In genomic region chr5:118155565-118155947, GRCm38 (mm10) we compare ENCODE assay signal across 8 mouse cellular contexts. TPM values are rescaled to one million over a fixed set of nuclear protein-coding genes. Genes with fewer than 3 reads are reported as not detected.
A peak's percentile ranks its signal among the peaks of the same experiment; 100 is the strongest.
DNase-seq lines count a peak whose midpoint lies in the region; ATAC-seq and TF ChIP-seq lines count a peak whose summit lies in the region.

No protein-coding gene starts in this region.

- no peak for ATAC-seq in embryonic facial prominence, embryonic 12.5 days (ENCODE audit: insufficient number of reproducible peaks, insufficient read depth, low FRiP score, low TSS enrichment)
- no peak for ATAC-seq in intestine, embryonic 14.5 days (replicated peaks; ENCODE audit: low FRiP score, low TSS enrichment, low read depth)
- no peak for ATAC-seq in midbrain, postnatal 0 days (ENCODE audit: low FRiP score)

- peaks cover 8% of the 10 kb centered on the region; the same call in 1 of the 2 replicates for H3K27me3 ChIP-seq in embryonic facial prominence, embryonic 12.5 days
- H3K27me3 ChIP-seq in intestine, embryonic 14.5 days (replicated peaks; ENCODE audit: control insufficient read depth, insufficient read depth, low read length): no peaks in the 10 kb centered on the region
- H3K27me3 ChIP-seq in midbrain, postnatal 0 days (ENCODE audit: insufficient read depth, low read length): 0 out of 2 replicates have a peak, but pooled peaks cover 1% of the 10 kb centered on the region

- peaks cover 12% of the 10 kb centered on the region for H3K4me1 ChIP-seq in embryonic facial prominence, embryonic 12.5 days
- H3K4me1 ChIP-seq in intestine, embryonic 14.5 days (replicated peaks; ENCODE audit: control insufficient read depth, insufficient read depth, low read length): peaks cover 15% of the 10 kb centered on the region
- H3K4me1 ChIP-seq in midbrain, postnatal 0 days (ENCODE audit: insufficient read depth, low read length): 0 out of 2 replicates have a peak, but pooled peaks cover 5% of the 10 kb centered on the region

- H3K9me3 ChIP-seq in embryonic facial prominence, embryonic 12.5 days: no peaks in the 10 kb centered on the region
- H3K9me3 ChIP-seq in intestine, embryonic 14.5 days (ENCODE audit: control insufficient read depth, low read length): no peaks in the 10 kb centered on the region
- no peaks in the 10 kb centered on the region for H3K9me3 ChIP-seq in midbrain, postnatal 0 days (ENCODE audit: low read length)

- H3K4me2 ChIP-seq in embryonic facial prominence, embryonic 12.5 days (replicated peaks): peak overlapping the region; percentile 75
- H3K4me2 ChIP-seq in intestine, embryonic 14.5 days (ENCODE audit: low read length): peak overlapping the region; percentile 63
- peak overlapping the region; percentile 83 for H3K4me2 ChIP-seq in midbrain, postnatal 0 days (ENCODE audit: low read depth, low read length, poor library complexity, severe bottlenecking)

- intact Hi-C loops in left cerebral cortex, postnatal 25 days (cut with DNase I): no loop called here

- DNase-seq in layer of hippocampus, adult 2 months (ENCODE audit: low spot score in 2 of 2): no peak
- no peak for DNase-seq in layer of hippocampus, adult 18-20 months (ENCODE audit: low spot score in 2 of 2)
- no peak for DNase-seq in intestine, embryonic 14.5 days (ENCODE audit: low spot score)
- no peak for DNase-seq in midbrain, postnatal 0 days (ENCODE audit: low spot score)
- DNase-seq in left cerebral cortex, postnatal 25 days (ENCODE audit: low spot score in 2 of 2): no peak
- DNase-seq in spleen, adult 12 weeks (ENCODE audit: low spot score): no peak
- no peak for DNase-seq in embryo, embryonic 11 days

- 0 out of 2 replicates have a peak overlapping the region, but pooled peaks have one; percentile 92 for H3K9ac ChIP-seq in embryonic facial prominence, embryonic 12.5 days
- peak overlapping the region; percentile 87; the same call in 1 of the 2 replicates for H3K9ac ChIP-seq in intestine, embryonic 14.5 days (ENCODE audit: low read length)
- H3K9ac ChIP-seq in midbrain, postnatal 0 days (replicated peaks; ENCODE audit: low read length, poor library complexity, severe bottlenecking): peak overlapping the region; percentile 93

- H3K4me3 ChIP-seq in layer of hippocampus, adult 2 months: peak overlapping the region; percentile 90
- peak overlapping the region; percentile 98 for H3K4me3 ChIP-seq in embryonic facial prominence, embryonic 12.5 days
- peak overlapping the region; percentile 84 for H3K4me3 ChIP-seq in intestine, embryonic 14.5 days (ENCODE audit: low read depth, low read length)
- peak overlapping the region; percentile 95 for H3K4me3 ChIP-seq in midbrain, postnatal 0 days (ENCODE audit: low read depth, low read length)

- no peak for TF ChIP-seq CTCF in layer of hippocampus, adult 2 months (conservative IDR thresholded peaks at IDR 0.05)
- no peak for TF ChIP-seq CTCF in midbrain, postnatal 0 days (IDR thresholded peaks at IDR 0.05)

- 17% methylated on average over 9 of the region's 9 CpGs for WGBS in embryonic facial prominence, embryonic 12.5 days
- WGBS in intestine, embryonic 14.5 days: 18% methylated on average over 8 of the region's 9 CpGs
- 12% methylated on average over 8 of the region's 9 CpGs for WGBS in midbrain, postnatal 0 days

- H3K36me3 ChIP-seq in embryonic facial prominence, embryonic 12.5 days: peaks cover 12% of the 10 kb centered on the region; the same call in 1 of the 2 replicates
- 0 out of 2 replicates have a peak, but pooled peaks cover 9% of the 10 kb centered on the region for H3K36me3 ChIP-seq in intestine, embryonic 14.5 days (ENCODE audit: control insufficient read depth, insufficient read depth, low read length)
- peaks cover 3% of the 10 kb centered on the region; the same call in 1 of the 2 replicates for H3K36me3 ChIP-seq in midbrain, postnatal 0 days (ENCODE audit: insufficient read depth, low read length)

- H3K27ac ChIP-seq in layer of hippocampus, adult 2 months: peak overlapping the region; percentile 83
- no peak overlapping the region for H3K27ac ChIP-seq in embryonic facial prominence, embryonic 12.5 days
- H3K27ac ChIP-seq in intestine, embryonic 14.5 days (ENCODE audit: low read depth): no peak overlapping the region
- no peak overlapping the region for H3K27ac ChIP-seq in midbrain, postnatal 0 days (ENCODE audit: low read depth, low read length)

RNA-seq across cellular contexts. Expression of gene Fbxw8, which starts 0.3 kb away (rescaled TPM):
- total RNA-seq in layer of hippocampus, adult 2 months (2021): 10 to 100 TPM; 33.0 to 36.4 TPM
- total RNA-seq in layer of hippocampus, adult 18-20 months (2021): 10 to 100 TPM; 34.4 to 34.7 TPM
- polyA plus RNA-seq in embryonic facial prominence, embryonic 12.5 days (2016; fragmentation: Nextera tagmentation; extraction: Ambion mirVana): 44.5 and 45.0 TPM in 2 replicates
- 25.2 and 25.3 TPM in 2 replicates for polyA plus RNA-seq in intestine, embryonic 14.5 days (2014; fragmentation: Nextera tagmentation; extraction: Ambion mirVana)
- total RNA-seq in midbrain, postnatal 0 days (2014; rRNA removed): 43.0 and 48.4 TPM in 2 replicates
- 13.6 and 14.4 TPM in 2 replicates for polyA plus RNA-seq in midbrain, postnatal 0 days (2015; fragmentation: Nextera tagmentation; extraction: Ambion mirVana)
- total RNA-seq in left cerebral cortex, postnatal 25 days (2021): 10 to 100 TPM; 34.2 to 38.5 TPM

RNA-seq across cellular contexts. Expression of gene Hrk, which starts 8.9 kb away (rescaled TPM):
- 10 to 100 TPM; 35.1 to 38.4 TPM for total RNA-seq in layer of hippocampus, adult 2 months (2021)
- 10 to 100 TPM; 30.8 to 35.9 TPM for total RNA-seq in layer of hippocampus, adult 18-20 months (2021)
- polyA plus RNA-seq in embryonic facial prominence, embryonic 12.5 days (2016; fragmentation: Nextera tagmentation; extraction: Ambion mirVana): 0.45 and 0.85 TPM in 2 replicates
- polyA plus RNA-seq in intestine, embryonic 14.5 days (2014; fragmentation: Nextera tagmentation; extraction: Ambion mirVana): 0.22 and 0.28 TPM in 2 replicates
- 18.2 and 20.0 TPM in 2 replicates for total RNA-seq in midbrain, postnatal 0 days (2014; rRNA removed)
- polyA plus RNA-seq in midbrain, postnatal 0 days (2015; fragmentation: Nextera tagmentation; extraction: Ambion mirVana): 5.7 and 6.6 TPM in 2 replicates
- total RNA-seq in left cerebral cortex, postnatal 25 days (2021): 10 to 100 TPM; 31.8 to 36.9 TPM
